Mouse (Mus musculus) 3T3-L1 (cell line): ENCODE data around the gene C330007P06Rik.

Experiments used
- DNase-seq: peaks from one replicate; pipeline ENCODE4 v3.0.0-alpha.2; 2015; ENCODE audit warnings: low read depth, low spot score

Gene C330007P06Rik

DNA sequence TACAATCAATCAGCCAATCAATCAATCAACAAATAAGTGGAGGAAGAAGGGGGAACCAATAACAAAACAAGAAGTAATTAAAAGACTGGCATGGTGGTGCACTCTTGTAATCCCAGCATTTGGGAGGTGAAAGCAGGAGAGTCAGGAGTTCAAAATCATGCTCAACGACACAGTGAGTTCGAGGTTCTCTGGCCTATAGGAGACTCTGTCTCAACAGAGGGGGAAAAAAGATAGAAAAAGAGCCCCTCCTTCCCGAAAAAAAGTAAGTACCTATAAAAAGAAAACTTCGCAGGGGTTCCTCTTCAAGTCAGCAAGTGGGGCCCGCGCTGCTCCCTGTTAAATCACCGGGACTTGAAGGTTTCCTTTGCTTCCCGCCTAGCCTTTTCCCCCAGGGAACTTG is at the start of gene C330007P06Rik, which contains the start of gene Ube2a:
Gene C330007P06Rik, minus strand, starts transcription at position 347 of the 400 bp plus-strand sequence.
Gene Ube2a, plus strand, starts transcription at position 136 of the 400 bp plus-strand sequence.
- no peak for DNase-seq

DNA sequence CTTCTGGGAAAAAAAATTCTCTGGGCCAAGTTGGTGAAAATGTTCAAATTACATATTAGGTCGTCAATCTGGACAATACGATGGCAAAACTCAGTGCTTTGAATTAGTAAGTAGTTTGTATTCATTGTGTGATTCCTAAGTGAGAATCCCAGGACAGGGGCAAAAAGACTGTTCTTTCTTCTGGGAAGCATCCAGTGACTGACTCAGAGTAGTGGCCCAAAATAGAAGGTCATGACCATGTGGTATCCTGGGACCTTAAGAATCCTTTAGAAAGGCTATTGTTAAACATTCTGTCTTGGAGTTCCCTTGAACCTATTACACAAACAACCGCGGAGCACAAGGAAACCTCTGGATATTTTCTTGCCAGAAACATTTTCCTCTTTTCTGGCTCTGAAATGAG is 47.4 kb upstream of the C330007P06Rik start:
- DNase-seq: no peak

DNA sequence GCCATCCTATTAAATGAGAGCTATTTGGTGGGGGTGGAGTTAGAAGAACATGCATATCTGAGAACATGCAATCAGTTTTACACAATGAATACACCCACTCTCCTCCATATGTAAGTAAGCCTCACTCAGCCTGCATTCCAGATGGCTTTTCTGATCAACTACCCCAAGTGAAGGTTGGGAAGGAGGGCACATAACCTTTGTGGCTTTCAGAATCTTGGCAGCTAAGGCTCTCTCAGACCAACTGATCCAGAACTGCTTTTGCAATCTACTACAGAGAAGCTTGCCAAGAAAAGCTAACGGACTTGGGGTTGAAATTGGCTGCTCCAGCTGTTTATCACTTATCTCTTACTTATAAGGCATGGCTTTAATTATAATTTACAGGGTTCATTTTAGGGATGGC is 43.8 kb upstream of the C330007P06Rik start:
- peak; percentile 20 for DNase-seq

DNA sequence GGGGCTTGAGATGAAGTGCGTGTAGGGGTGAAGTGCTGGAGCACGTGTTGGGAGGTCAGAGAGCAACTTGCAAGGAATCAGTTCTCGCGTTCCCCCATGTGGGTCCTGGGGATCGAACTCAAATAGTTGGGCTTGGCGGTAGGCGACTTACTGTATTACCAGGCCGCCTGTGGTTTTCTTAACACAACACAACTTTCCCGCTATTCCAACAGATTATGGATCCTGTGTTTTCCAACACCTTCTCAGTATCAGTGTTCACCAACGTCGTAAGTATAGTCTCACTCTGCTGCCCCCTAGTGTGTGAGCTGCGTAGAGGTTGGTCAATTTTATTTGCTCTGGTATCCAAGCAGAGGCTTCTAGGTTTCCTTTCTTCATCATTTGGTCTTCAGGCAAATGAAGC is 37.4 kb upstream of the C330007P06Rik start:
- DNase-seq: peak; percentile 46

DNA sequence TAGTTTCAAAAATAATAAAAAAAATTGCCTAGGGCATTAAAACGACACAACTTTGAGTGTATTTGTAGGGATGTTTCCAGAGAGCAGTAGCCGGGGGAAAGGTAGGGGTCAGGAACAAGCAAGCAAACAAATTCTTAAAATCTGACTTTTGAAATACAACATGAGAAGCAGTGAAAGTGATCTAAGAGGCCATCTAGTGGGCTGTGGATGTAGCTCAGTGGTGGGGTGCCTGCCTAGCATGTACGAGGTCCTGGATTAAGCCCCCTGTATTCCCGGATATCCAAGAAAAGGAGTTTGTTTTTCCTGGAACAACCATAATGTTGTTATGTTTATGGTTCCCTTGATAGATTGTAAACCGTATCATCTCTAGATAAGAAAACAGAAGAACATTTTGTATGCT is 32.6 kb upstream of the C330007P06Rik start:
- peak; percentile 21 for DNase-seq

DNA sequence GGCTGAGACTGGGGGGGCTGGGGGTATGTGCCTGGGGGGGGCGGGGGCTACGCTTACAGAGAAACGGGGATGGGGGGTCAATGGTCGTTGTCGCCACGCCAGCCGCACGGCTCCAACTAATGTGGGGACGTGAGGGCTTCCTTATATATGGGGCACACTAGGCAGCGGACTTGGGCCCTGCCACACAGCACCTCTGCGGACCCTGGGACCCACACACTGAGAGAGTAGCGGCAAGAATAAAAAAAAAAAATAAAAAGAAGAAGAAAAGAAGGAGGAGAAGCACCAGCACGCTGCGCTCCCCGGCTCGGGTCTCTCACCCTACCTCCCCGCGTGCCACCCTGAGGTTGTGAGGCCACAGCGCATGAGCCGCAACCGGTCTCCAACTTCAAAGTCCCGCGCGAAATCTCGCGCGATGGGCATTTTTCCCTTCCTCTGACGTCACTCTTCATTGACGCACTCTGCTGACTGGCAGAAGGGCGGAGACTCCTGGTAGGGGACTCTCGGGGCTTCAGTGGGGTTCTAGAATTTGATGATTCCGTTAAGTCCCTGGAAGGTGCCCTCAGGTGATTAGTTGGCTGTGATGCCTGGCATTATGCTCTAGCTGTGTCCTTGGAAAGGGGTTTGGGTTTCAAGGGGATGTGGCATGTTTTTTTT is 29.3 kb upstream of the C330007P06Rik start:
- peak; percentile 90 for DNase-seq

DNA sequence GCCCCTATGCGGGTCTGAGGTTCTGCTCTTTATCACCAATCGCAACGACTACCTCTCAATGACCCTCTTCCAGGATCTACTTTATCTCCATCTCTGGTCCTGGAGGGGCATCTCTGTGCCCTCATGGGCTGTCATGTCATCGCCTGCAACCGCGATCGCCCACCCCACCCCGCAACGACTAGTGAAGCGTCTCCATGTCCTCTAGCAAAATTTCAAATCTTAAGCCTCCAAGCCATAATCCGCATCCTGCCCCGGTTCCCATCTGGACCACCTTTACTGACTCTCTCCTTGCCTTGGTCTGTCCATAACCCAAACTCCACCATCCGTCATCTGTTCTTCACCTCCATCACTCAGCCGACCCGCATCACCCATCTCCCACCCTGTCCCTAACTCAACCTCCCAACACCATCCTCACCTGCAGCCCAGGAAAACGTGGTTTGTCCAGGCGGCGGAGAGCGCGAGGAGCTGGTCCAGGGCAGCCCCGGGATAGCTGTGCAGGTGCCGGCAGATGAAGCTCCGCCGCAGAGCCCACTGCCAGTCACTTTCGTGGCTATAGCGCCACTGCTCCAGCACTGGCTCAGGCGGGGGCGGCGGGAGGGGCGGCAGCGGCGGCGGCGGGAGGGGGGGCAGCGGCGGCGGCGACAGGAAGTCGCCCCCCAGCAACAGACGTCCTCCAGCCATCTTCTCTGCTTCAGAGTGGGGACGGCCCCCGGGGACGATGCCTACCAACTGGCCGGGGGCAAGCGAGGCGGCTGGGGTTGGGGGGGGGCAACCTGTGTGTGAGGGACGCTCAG is 28.6 kb upstream of the C330007P06Rik start, which contains the start of gene Nkrf:
Gene Nkrf, minus strand, starts transcription at position 579 of the 794 bp plus-strand sequence.
- peak; percentile 24 for DNase-seq

DNA sequence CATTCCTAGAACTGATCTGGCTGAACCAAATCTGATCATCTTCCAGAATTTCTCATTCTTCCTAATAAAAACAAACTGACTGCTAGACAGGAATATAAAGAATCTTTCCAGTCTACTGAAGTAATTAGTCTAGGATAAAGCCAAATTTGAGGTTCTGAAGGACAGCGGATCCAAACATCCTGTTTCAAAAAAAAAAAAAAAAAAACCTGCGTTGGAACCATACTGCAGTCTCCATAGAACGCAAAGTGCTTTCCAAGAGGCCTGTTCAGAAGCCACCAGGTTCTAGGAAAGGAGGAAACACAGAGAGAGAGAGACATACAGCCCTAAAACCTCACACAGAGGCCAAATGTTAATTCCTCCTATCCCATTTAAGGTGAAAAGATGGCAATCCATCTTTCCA is 27.7 kb upstream of the C330007P06Rik start:
- DNase-seq: no peak

DNA sequence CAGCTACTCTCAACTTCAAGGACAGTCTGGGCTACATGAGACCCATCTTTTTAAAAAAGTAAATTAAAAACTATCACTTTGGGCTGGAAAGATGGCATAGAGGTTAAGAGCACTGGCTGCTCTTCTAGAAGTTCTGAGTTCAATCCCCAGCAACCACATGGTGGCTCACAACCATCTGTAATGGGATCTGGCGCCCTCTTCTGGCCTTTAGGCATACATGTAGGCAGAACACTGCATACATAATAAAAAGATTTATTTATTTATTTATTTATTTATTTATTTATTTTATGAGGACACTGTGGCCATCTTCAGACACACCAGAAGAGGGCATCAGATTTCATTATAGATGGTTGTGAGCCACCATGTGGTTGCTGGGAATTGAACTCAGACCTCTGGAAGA is 25.0 kb upstream of the C330007P06Rik start:
- DNase-seq: peak; percentile 60

DNA sequence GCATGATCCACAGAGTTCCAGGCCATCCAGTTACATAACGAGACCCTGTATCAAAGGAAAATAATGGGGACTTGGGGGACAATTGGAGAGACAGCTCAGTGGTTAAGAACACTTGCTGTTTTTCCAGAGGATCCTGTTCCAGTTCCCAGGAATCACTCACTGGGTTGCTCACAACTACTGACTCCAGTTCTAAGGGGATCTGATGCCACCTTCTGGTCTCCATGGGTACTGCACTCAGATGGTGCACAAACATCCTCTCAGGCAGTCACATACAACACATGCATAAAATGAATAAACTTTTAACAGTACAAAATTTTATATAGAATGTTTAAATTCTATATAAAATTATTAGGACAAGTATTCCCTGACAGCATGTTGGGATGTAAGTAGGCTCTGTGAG is 10.8 kb upstream of the C330007P06Rik start:
- peak; percentile 38 for DNase-seq

DNA sequence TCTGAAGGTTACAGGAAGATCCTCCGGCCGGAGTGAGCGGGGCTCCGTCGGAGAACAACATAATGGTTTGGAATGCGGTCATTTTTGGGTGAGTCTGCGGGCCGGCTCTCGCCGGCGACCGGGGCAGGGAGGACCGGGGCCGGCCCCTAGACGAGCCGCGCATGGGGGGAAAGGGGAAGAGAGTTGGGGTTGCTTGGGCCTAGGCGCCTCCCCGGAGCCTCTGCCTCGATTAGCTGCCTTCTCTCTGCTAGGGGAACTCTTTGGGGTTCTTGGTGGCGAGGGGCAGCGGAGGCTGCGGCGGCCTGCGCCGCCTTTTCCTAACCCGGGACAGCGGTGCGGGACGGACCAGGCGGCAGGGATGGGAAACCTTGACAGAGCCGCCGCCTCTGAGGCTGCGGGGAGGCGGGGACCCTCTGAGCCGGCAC is 805 bp upstream of the C330007P06Rik start:
- peak; percentile 11 for DNase-seq

DNA sequence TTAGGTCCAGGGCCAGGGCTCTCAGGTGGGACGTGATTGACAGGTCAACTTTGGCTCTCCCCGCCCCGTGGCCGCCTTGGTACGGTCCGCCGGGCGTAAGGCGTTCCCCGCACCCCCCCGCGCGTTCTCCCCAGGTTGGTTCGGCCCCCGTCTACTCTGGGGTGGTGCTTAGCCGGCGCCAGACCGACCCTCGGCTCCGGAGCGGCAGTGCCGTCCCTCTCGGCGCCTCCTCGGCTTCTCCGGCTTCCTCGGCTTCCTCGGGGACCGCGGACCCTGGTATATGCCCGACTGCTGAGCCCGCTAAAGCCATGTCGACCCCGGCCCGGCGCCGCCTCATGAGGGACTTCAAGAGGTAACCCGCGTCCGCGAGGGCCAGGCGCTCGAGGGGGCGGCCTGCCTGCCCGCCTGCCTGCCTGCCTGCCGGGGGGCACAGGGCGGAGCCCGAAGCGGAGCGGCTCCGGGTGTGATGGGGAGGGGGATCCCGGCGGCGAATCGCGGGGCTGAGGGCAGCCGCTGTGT is 326 bp upstream of the C330007P06Rik start:
- peak; percentile 78 for DNase-seq

DNA sequence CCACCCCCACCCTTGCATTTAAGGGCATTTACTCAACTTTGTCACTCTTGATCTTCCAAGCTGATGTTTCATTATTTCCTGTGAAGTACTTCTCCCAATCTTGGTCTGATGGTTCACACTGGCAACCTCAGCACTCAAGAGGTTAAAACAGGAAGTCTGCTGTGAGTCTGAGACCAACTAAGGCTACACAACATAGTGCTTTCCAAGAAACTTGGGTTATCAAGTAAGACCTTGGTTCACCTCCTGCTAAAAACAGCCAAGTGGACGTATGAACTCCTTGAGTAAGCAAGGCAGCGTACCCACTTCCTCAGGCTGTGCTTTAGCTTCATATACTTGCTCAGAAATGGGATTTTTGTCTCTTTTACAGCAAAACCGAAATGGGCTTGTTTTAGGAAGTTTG is 3.5 kb downstream of the C330007P06Rik start:
- DNase-seq: no peak

DNA sequence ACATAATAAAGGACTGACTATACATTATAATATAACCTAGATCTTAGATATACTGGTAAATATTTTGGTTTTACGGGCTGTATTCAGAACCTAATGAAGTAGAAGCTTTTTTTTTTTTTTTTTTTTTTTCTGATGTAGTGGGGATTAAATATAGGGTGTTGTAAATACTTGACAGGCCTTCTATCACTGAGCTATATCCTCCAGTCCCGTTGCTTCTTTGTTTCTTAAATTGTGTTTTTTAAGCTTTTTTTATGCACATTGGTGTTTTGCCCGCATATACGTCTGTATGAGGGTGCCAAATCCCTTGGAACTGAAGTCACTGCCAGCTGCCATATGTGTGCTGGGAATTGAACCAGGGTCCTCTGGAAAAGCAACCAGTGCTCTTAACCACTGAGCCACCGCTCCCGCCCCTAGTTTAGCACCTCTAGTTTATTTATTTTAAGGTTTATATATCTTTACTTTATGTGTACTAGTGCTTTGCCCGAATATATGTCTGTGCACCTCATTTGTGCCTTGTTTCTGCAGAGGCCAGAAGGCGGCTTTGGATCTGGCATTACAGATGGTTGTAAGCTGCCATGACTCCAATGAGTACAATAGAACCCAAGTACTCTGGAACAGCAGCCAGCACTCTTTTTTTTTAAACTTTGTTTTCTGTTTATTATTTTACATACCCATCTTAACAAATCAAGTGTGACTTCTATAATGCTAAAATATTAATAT is 9.1 kb downstream of the C330007P06Rik start:
- no peak for DNase-seq

DNA sequence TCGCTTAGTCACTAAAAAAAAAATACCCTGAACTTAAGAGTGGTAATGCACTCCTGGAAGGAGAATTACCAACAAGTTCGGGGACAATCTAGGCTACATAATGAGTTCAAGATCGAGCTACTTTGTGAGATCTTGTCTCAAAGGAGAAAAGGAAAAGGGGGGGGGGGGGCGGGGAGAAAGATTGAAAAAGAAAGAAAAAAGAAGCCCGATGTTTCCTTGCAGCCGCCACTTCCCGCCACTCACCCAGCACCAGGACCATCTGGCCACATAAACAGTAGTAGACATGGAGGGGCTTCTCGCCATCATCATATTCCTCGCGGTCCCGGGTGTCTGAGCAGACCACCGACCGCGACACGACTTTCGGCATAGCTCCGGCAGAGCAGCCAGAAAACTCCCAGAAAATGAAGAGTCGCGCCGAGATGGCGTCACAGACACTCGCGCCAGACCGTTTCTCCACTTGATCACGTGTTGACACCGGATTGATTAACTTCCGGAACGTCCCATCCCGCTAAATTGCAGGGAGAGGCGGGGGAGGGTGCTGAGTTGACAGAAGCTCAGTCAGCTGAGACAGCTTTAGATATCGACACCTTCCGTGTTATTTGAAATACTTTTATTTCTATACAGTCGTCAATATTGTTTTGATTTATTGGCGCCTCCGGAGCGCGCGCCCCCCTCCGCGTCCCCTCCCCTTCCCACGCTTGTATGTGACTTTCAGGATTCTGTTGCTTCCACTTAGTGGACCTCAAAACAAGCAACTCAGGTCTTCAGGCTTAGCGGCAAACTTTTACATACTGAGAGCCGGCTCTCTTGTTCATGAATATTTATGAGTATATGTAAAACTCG is 9.9 kb downstream of the C330007P06Rik start:
- peak; percentile 86 for DNase-seq

DNA sequence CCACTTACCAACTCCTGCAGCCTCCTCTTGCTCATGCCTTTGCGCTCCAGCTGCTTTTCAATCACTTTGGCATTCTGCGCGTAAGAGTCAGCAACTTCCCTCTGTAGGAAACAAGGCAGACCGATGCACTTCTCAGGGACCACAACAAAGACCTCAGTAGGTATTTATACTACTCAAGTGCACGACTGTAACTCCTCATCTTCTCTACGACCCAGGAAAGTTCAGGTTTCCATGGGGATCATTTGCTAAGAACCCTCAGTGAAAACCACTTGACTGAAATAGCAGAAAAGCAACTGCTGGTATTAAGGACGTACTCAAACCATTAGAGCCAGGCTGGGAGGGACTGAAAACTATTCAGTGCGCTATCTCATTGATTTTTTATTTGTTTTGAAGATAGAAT is 21.3 kb downstream of the C330007P06Rik start:
- no peak for DNase-seq

DNA sequence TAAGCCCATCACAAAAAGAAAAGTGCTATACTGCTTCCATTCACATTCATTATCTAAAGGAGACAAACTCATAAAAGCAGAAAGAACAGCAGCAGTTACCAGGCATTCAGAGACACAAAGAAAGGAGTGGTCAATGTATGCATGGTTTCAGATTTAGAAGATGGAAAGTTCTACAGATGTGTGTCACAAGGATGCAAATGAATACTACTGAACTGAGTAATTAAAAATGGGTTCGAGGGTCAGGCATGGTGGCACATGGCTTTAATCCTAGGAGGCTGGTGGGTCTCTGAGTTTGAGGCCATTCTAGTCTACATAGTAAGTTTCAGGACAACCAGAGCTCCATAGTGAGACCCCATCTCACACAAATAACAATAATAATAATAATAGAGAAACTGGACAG is 26.8 kb downstream of the C330007P06Rik start:
- DNase-seq: no peak

DNA sequence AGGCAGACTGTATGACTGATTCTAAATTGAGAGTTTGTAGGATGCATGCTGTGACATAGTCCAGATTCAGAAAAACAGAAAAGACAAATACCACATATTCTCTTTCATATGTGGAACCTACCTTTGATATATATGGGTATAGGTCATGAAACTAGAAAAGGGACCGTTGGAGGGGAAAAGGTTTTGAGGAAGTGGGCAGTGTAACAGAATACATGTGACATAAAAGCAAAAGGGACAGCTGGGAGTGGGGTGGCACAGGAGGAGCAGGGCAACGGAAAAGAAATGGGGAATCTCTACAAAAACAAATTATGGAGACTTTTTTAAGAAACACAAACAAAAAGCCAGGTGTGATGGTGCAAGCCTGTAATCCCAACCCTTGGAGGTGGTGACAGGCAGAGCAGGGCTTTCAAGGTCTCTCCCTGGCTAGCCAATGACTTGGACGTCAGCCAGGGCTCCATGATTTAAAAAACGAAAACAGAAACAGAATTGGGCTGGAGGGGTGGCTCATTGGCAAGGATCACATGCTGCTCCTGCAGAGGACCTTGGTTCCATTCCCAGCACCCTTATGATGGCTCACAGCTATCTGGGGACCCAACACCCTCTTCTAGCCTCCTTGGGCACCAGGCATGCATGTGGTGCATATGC is 30.4 kb downstream of the C330007P06Rik start:
- no peak for DNase-seq

DNA sequence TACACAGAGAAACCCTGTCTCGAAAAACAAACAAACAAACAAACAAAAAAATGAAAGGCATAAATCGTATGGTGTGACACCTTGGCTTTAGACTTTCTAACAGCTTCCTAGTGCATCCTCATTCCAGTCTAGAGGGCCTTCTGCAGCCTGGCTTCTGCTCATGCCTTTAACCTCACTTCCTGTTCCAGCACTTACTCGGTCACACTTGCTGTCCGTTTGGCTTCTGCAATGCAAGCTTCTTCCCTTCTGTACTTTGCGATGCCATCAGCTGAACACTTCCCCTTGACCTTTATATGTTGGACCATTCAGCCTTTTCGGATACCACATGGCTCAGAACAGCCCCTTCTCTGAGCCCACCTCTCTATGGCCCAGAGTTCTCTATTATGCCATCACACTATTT is 32.2 kb downstream of the C330007P06Rik start:
- DNase-seq: no peak

DNA sequence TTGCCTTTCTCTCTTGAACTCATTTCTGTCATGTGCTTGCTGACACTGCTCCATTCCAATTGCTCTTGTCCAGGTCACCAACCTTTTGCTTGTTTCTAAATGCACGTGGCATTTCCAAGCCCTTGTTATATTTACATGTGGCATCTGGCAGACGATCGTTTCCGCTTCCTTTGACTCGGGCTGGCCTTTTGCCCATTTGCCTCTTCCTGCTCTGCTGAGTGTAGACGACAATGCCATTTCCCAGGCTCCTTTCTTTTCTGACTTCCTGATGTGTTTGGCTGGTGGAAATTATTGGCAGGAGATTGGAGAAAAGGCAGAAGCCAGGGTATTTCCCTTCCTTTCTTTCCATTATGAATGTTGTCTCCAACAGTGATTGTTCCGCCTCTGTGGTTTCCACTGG is 34.5 kb downstream of the C330007P06Rik start:
- no peak for DNase-seq
